Mouse (Mus musculus) intestine, postnatal 0 days (tissue): ENCODE data around the gene Krtap3-3. TPM values are rescaled to one million over a fixed set of nuclear protein-coding genes. Genes with fewer than 3 reads are reported as not detected.

Experiments
- ATAC-seq: fragments of 200-750 bp; cut with Nextera tagmentation; 2 replicates; pipeline ENCODE4 v1.8.0; 2017; ENCODE audit warnings: mild to moderate bottlenecking, moderate TSS enrichment, moderate library complexity
- H3K27ac ChIP-seq: fragments of 300-500 bp; sonication (generic); 2 replicates; pipeline ENCODE4 v1.5.1; 2014; ENCODE audit warnings: mild to moderate bottlenecking, low read depth, low read length, moderate library complexity
- H3K27me3 ChIP-seq: fragments of 300-500 bp; sonication (generic); replicated peaks from 2 replicates; pipeline ENCODE4 v1.6.1; 2014; ENCODE audit warnings: low read length, mixed read lengths; ENCODE audit not compliant: control insufficient read depth, insufficient read depth
- H3K36me3 ChIP-seq: fragments of 300-500 bp; sonication (generic); 2 replicates; pipeline ENCODE4 v1.6.1; 2014; ENCODE audit warnings: mild to moderate bottlenecking, moderate library complexity; ENCODE audit not compliant: control insufficient read depth, insufficient read depth
- H3K4me1 ChIP-seq: fragments of 300-500 bp; sonication (generic); replicated peaks from 2 replicates; pipeline ENCODE4 v1.6.1; 2014; ENCODE audit warnings: antibody characterized with exemption, low read length, mixed read lengths; ENCODE audit not compliant: control insufficient read depth, insufficient read depth
- H3K4me2 ChIP-seq: fragments of 300-500 bp; sonication (generic); replicated peaks from 2 replicates; pipeline ENCODE4 v1.6.1; 2014; ENCODE audit warnings: low read depth, mild to moderate bottlenecking, moderate library complexity
- H3K4me3 ChIP-seq: fragments of 300-500 bp; sonication (generic); 2 replicates; pipeline ENCODE4 v1.5.1; 2014; ENCODE audit warnings: low read depth, low read length
- H3K9ac ChIP-seq: fragments of 300-500 bp; sonication (generic); 2 replicates; pipeline ENCODE4 v1.6.1; 2014; ENCODE audit warnings: mild to moderate bottlenecking, low read depth, low read length
- H3K9me3 ChIP-seq: fragments of 300-500 bp; sonication (generic); 2 replicates; pipeline ENCODE4 v1.6.1; 2016; ENCODE audit warnings: mixed run types; ENCODE audit not compliant: control insufficient read depth
- CTCF ChIP-seq: sonication (generic); IDR thresholded peaks from 2 replicates; pipeline ENCODE4 v1.5.1; 2016; ENCODE audit warnings: low read depth, mild to moderate bottlenecking, control low read depth, antibody characterized with exemption, moderate library complexity
- WGBS: fragments of 180-500 bp; shearing (Covaris S2); extraction: QIAGEN DNeasy Blood & Tissue Kit; methylation state at CpG from one replicate; pipeline ENCODE4 v1.1.7; 2014; 5-methylcytosine and 5-hydroxymethylcytosine counted together
- polyA plus RNA-seq: library from polyadenylated mRNA; unstranded; fragments of >200 nt; fragmentation: Nextera tagmentation; extraction: Ambion mirVana; gene quantifications from 2 replicates; pipeline ENCODE4 v1.2.1, GENCODE M21; 2015

Gene Krtap3-3
- polyA plus RNA-seq, 1 experiment from 2014 or later = not detected

DNA sequence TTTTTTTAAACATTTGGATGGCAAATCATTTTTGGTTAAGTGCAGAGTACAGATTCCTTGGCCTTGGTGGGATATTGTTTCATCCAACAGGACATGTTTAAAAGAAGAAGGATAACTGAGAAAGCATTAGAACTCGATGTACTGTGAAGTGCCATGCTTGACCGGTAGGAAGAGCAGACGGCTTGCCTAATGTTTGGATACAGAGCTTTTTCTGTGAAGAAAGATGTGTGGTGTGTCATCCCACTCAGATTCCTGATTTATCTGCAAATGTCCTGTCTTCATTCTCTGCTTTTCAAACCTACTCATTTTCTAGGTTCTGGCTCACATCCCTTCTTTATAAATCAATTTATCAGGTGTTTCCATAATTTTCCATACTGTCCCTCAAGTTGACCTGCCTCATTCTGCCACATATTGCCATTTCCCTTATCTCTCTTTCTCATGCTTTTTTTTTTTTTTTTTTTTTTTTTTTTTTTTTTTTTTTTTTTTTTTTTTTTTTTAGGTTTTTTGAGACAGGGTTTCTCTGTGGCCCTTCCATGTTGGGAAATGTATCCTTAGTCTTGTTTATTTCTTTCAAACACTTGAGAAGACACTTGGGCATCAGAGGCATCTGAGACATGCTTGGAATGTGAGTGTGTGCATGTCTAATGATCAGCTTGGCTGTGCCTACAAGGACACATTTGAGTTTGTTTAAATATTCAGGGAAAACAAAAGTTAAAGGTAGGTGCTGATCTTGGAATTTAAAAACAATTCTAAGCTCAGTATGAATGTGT is 7.5 kb upstream of the Krtap3-3 start:
- no peak overlapping the region for H3K4me3 ChIP-seq
- H3K4me1 ChIP-seq = no peaks in the 10 kb centered on the region
- H3K4me2 ChIP-seq = no peak overlapping the region
- no peak for ATAC-seq
- no peak for TF ChIP-seq CTCF
- no peaks in the 10 kb centered on the region for H3K36me3 ChIP-seq
- 70% methylated on average over 3 of the region's 3 CpGs for WGBS
- H3K9me3 ChIP-seq = no peaks in the 10 kb centered on the region
- no peak overlapping the region for H3K9ac ChIP-seq
- no peak overlapping the region for H3K27ac ChIP-seq
- H3K27me3 ChIP-seq = no peaks in the 10 kb centered on the region

DNA sequence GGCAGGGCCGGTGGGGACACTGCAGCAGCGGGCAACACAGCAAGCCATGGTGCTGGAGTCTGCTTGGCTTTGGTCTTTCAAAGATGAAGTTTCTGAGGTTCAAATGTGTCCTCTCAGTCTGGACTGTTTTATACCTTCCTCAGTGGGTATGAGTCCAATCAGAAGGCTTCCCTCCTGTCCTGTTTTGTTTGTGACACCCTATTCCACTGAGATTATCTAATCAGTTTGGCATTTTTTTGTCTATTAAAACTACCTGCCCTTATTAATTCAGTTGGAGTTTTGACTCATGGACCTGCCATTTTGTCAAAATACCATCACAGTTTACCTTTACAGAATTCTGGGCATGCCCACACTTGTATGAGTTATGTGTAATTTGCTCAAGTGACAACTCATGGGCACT is 6.1 kb upstream of the Krtap3-3 start, which contains the start of gene Krtap3-2:
Gene Krtap3-2, minus strand, starts transcription at position 101 of the 400 bp plus-strand sequence.
- Histone ChIP-seq H3K4me2 (no peak within 1 kb of the TSS), H3K4me3 (no peak within 1 kb of the TSS), H3K27ac (no peak within 1 kb of the TSS), H3K9me3 (no peaks in the 10 kb centered on the region), H3K36me3 (no peaks in the 10 kb centered on the region), H3K4me1 (no peaks in the 10 kb centered on the region), H3K27me3 (no peaks in the 10 kb centered on the region), H3K9ac (no peak within 1 kb of the TSS)
- no peak for TF ChIP-seq CTCF
- ATAC-seq = no peak
- 88% methylated on average over 1 of the region's 2 CpGs for WGBS

GRCm38 (mm10) chr11:99556195-99556594 is 5.5 kb upstream of the Krtap3-3 start:
- no peak overlapping the region for H3K9ac ChIP-seq
- no peak for TF ChIP-seq CTCF
- WGBS = 85% methylated on average over 2 of the region's 2 CpGs
- no peaks in the 10 kb centered on the region for H3K27me3 ChIP-seq
- H3K4me3 ChIP-seq = no peak overlapping the region
- no peak overlapping the region for H3K27ac ChIP-seq
- no peak for ATAC-seq
- no peaks in the 10 kb centered on the region for H3K4me1 ChIP-seq
- H3K36me3 ChIP-seq = no peaks in the 10 kb centered on the region
- no peaks in the 10 kb centered on the region for H3K9me3 ChIP-seq
- H3K4me2 ChIP-seq = no peak overlapping the region

- Histone ChIP-seq H3K9ac (no peak overlapping the region), H3K4me3 (no peak overlapping the region), H3K36me3 (no peaks in the 10 kb centered on the region), H3K4me1 (no peaks in the 10 kb centered on the region), H3K27me3 (no peaks in the 10 kb centered on the region), H3K4me2 (no peak overlapping the region), H3K9me3 (no peaks in the 10 kb centered on the region), H3K27ac (no peak overlapping the region)
- TF ChIP-seq CTCF = peak; percentile 36; the same call in 1 of the 2 replicates
- no peak for ATAC-seq
Observed at GRCm38 (mm10) chr11:99547892-99548291, 2.8 kb downstream of the Krtap3-3 start.

DNA sequence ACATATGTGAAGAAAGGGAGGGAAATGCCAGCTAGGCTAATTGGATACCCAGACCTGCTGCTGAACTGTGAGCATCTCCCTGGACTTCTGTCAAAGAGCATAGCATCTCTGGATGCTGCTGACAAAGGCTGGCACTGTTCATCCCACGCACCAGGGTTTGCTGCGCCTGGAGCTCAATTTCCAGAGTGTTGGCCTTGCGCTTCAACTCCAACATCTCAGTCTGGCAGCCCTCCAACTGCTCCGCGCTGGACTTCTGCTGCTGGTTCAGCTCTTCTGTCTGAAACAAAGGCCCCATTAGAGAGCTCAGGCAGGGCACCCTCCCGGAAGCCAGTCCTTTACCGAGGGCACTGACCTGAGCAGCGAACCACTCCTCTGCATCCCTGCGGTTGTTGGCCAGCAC is 10.9 kb downstream of the Krtap3-3 start:
- TF ChIP-seq CTCF = no peak
- no peak for ATAC-seq
- H3K4me1 ChIP-seq = no peaks in the 10 kb centered on the region
- no peak overlapping the region for H3K4me3 ChIP-seq
- 72% methylated on average over 9 of the region's 9 CpGs for WGBS
- H3K36me3 ChIP-seq = no peaks in the 10 kb centered on the region
- H3K27me3 ChIP-seq = no peaks in the 10 kb centered on the region
- no peak overlapping the region for H3K27ac ChIP-seq
- no peak overlapping the region for H3K4me2 ChIP-seq
- H3K9me3 ChIP-seq = no peaks in the 10 kb centered on the region
- no peak overlapping the region for H3K9ac ChIP-seq

DNA sequence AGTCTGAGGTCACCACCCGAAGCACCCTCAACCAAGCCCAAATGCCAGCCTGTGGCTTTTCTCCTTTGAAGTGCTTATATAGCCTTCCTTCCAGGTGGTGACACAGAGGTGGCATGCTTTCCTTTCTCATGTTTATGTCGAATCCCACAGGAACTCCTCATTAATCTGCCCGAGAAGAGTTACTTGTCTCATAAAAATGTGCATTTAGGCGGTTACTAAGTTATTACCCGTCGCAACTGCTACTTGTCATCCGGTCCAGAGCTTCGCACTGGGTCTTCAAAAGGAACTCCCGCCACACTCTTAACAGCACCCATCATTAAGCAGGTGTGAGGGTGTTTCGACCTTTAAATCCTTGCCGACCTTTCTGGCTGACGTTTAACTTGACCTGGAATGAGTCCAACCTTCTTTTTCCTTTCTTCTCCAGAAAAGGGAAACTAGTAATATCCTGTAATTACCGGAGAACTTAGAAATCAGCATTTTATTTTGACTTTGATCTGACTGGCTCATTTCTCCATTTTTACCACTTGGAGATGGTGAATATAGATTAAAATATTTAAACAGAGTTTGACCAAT is 29.3 kb downstream of the Krtap3-3 start, which contains the start of gene Krt39:
Gene Krt39, minus strand, starts transcription at position 51 of the 573 bp plus-strand sequence.
- Histone ChIP-seq H3K27me3 (no peaks in the 10 kb centered on the region), H3K4me3 (no peak within 1 kb of the TSS), H3K9me3 (no peaks in the 10 kb centered on the region), H3K27ac (no peak within 1 kb of the TSS), H3K4me2 (no peak within 1 kb of the TSS), H3K36me3 (no peaks in the 10 kb centered on the region), H3K4me1 (no peaks in the 10 kb centered on the region), H3K9ac (no peak within 1 kb of the TSS)
- 56% methylated on average over 13 of the region's 13 CpGs for WGBS
- ATAC-seq = no peak
- TF ChIP-seq CTCF = no peak
